Mouse (Mus musculus) thymus, adult 2 months (tissue): ENCODE measurements around the gene Hsp90ab1.

Source experiments
- CTCF ChIP-seq: fragments of 200-500 bp; IDR thresholded peaks from 2 replicates; pipeline ENCODE4 v1.5.1; 2012; ENCODE audit warnings: mild to moderate bottlenecking, control low read depth, low read length, moderate library complexity, borderline replicate concordance; ENCODE audit not compliant: control insufficient read depth, poor library complexity, insufficient read depth; ENCODE audit errors: extremely low read depth
- POLR2A ChIP-seq: fragments of 200-500 bp; IDR thresholded peaks from 2 replicates; pipeline ENCODE4 v1.6.1; 2012; ENCODE audit warnings: mild to moderate bottlenecking, low read length, control low read depth, moderate library complexity; ENCODE audit not compliant: control insufficient read depth, poor library complexity, insufficient read depth; ENCODE audit errors: extremely low read depth

DNA sequence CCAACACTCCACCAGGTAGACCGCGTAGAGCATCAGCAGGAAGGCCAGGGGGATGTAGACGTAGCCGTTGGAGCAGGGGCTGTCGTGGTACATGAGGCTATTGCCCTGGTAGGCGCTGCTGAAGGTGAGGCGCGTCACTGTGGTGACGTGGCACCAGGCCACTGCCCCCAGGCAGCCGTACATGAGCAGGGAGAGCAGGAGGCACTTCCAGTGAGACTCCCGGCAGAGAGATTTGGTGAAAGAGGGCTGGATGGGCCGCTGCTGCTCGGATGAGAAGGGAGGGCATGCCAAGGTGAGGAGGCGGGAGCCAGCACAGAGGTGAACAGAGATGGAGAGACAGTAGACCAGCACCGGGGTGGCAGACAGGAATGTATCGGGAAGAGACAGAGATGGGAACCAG, 26.1 kb downstream of the Hsp90ab1 start:
- no peak for TF ChIP-seq POLR2A
- no peak for TF ChIP-seq CTCF
